Mouse (Mus musculus) kidney, postnatal 0 days (tissue): Measurements from ENCODE around the gene Caprin1. TPM values are rescaled to one million over a fixed set of nuclear protein-coding genes. Genes with fewer than 3 reads are reported as not detected.

Experiments
- ATAC-seq: fragments of 200-750 bp; cut with Nextera tagmentation; replicated peaks from 2 replicates; pipeline ENCODE4 v1.8.0; 2017; ENCODE audit warnings: low read depth, moderate number of reproducible peaks, moderate TSS enrichment, moderate library complexity; ENCODE audit not compliant: low FRiP score
- DNase-seq: peaks from one replicate; pipeline ENCODE4 v3.0.0-alpha.2; 2016; ENCODE audit warnings: low spot score
- H3K27ac ChIP-seq: fragments of 300-500 bp; sonication (generic); 2 replicates; pipeline ENCODE4 v1.5.1; 2014; ENCODE audit warnings: mild to moderate bottlenecking
- H3K27me3 ChIP-seq: fragments of 300-500 bp; sonication (generic); 2 replicates; pipeline ENCODE4 v1.6.1; 2014; ENCODE audit warnings: low read length, mixed read lengths; ENCODE audit not compliant: insufficient read depth
- H3K36me3 ChIP-seq: fragments of 300-500 bp; sonication (generic); 2 replicates; pipeline ENCODE4 v1.6.1; 2014; ENCODE audit warnings: low read length, mixed read lengths; ENCODE audit not compliant: insufficient read depth
- H3K4me1 ChIP-seq: fragments of 300-500 bp; sonication (generic); replicated peaks from 2 replicates; pipeline ENCODE4 v1.6.1; 2014; ENCODE audit warnings: antibody characterized with exemption, low read length, mixed read lengths; ENCODE audit not compliant: insufficient read depth
- H3K4me2 ChIP-seq: fragments of 300-500 bp; sonication (generic); 2 replicates; pipeline ENCODE4 v1.6.1; 2014; ENCODE audit warnings: mild to moderate bottlenecking, low read length, moderate library complexity, mixed read lengths
- H3K4me3 ChIP-seq: fragments of 300-500 bp; sonication (generic); replicated peaks from 2 replicates; pipeline ENCODE4 v1.5.1; 2014; ENCODE audit warnings: low read depth, low read length
- H3K9ac ChIP-seq: fragments of 300-500 bp; sonication (generic); 2 replicates; pipeline ENCODE4 v1.6.1; 2014; ENCODE audit warnings: low read depth, low read length
- H3K9me3 ChIP-seq: fragments of 300-500 bp; sonication (generic); replicated peaks from 2 replicates; pipeline ENCODE4 v1.6.1; 2016; ENCODE audit warnings: low read length, inconsistent platforms, mixed read lengths
- CTCF ChIP-seq: IDR thresholded peaks from 2 replicates; pipeline ENCODE4 v1.5.1; 2016; ENCODE audit warnings: antibody characterized with exemption, low read depth, mild to moderate bottlenecking, moderate library complexity
- WGBS: fragments of 180-500 bp; shearing (Covaris S2); extraction: QIAGEN DNeasy Blood & Tissue Kit; methylation state at CpG from one replicate; pipeline ENCODE4 v1.1.7; 2014; 5-methylcytosine and 5-hydroxymethylcytosine counted together
- polyA plus RNA-seq: library from polyadenylated mRNA; unstranded; fragments of >200 nt; fragmentation: Nextera tagmentation; extraction: Ambion mirVana; gene quantifications from 2 replicates; pipeline ENCODE4 v1.2.1, GENCODE M21; 2015

The Caprin1 gene
- polyA plus RNA-seq, 1 experiment from 2014 or later, result 206 TPM

DNA sequence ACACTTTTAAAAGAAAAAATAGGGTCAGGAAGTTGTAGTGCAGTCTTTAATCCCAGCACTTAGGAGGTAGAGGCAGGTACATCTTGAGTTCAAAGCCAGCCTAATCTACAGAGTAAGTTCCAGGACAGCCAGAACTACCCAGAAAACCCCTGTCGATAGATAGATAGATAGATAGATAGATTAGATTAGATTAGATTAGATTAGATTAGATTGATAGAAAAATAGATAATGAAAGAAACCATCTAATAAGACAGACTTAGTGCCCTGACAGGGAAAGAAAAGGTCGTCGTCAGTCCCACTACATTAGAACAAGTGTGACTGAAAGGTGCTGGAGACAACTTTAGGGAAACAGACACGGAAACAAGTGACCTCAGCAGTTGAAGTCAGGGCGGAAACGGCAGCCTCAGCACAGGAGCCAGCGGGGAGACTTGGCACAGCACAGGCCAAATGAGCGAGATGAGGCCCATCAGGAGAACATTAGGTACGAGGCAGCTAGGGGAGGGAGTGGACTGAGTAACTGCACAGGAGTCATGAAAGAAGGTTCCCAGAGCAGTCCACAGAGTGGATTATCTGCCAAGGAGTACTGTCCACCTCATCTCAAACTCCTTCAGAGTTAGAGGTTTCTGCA, 41.9 kb downstream of the Caprin1 start:
- DNase-seq (no peak), ATAC-seq (no peak)
- no peak overlapping the region for H3K9ac ChIP-seq
- TF ChIP-seq CTCF, result no peak
- H3K27ac ChIP-seq, result no peak overlapping the region
- no peak overlapping the region for H3K4me2 ChIP-seq
- no peaks in the 10 kb centered on the region for H3K9me3 ChIP-seq
- WGBS, result 87% methylated on average over 9 of the region's 9 CpGs
- H3K4me1 ChIP-seq, result no peaks in the 10 kb centered on the region
- no peaks in the 10 kb centered on the region for H3K27me3 ChIP-seq
- peaks cover 9% of the 10 kb centered on the region for H3K36me3 ChIP-seq
- no peak overlapping the region for H3K4me3 ChIP-seq

DNA sequence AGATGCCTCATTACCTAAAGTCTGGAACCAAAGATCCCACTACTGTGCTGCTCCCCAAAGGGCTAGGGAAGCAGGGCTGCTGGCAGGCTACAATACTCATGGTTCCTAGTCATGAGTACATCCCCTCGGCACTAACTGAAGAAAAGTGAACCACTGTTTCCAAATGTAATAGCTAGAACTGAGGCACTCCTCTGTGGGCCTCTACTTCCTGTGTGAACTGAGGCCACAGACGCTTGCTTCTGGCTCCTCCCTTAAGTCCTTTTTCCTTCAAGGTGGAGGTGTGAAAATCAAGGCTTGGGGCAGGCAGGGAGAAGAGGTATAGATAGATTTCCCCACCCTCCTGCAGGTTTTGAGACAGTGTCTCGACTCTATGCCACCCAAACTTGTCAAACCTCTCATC, 42.8 kb downstream of the Caprin1 start:
- DNase-seq (no peak), ATAC-seq (no peak)
- Histone ChIP-seq H3K9me3 (no peaks in the 10 kb centered on the region), H3K4me2 (no peak overlapping the region), H3K9ac (no peak overlapping the region), H3K4me1 (no peaks in the 10 kb centered on the region), H3K27me3 (no peaks in the 10 kb centered on the region), H3K4me3 (no peak overlapping the region), H3K36me3 (peaks cover 14% of the 10 kb centered on the region), H3K27ac (no peak overlapping the region)
- TF ChIP-seq CTCF, result no peak
- 81% methylated on average over 3 of the region's 3 CpGs for WGBS

DNA sequence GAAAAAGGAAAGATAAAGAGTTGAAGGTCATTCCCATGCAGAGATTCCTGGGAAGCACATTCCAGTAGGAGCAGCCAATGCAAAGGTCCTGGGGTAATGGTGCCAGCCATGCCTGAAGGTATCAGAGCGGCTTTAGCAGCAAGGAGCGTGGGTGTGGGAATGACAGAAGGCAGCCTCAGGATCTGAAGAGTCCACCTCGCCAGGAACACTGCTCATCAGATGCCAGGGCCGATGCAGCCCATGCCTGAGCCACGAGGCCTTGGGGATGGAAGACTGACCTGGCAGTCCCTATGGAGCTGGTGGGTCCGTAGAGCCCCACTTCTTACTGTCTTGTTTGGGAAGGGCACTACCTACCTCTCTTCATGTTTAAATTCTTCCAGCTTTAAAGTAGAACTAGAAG, 45.7 kb downstream of the Caprin1 start:
- H3K36me3 ChIP-seq, result peaks cover 25% of the 10 kb centered on the region
- H3K4me3 ChIP-seq, result no peak overlapping the region
- DNase-seq (no peak), ATAC-seq (no peak)
- H3K27me3 ChIP-seq, result no peaks in the 10 kb centered on the region
- no peak overlapping the region for H3K27ac ChIP-seq
- H3K9me3 ChIP-seq, result no peaks in the 10 kb centered on the region
- TF ChIP-seq CTCF, result no peak
- no peak overlapping the region for H3K9ac ChIP-seq
- no peaks in the 10 kb centered on the region for H3K4me1 ChIP-seq
- no peak overlapping the region for H3K4me2 ChIP-seq
- WGBS, result 97% methylated on average over 6 of the region's 6 CpGs

DNA sequence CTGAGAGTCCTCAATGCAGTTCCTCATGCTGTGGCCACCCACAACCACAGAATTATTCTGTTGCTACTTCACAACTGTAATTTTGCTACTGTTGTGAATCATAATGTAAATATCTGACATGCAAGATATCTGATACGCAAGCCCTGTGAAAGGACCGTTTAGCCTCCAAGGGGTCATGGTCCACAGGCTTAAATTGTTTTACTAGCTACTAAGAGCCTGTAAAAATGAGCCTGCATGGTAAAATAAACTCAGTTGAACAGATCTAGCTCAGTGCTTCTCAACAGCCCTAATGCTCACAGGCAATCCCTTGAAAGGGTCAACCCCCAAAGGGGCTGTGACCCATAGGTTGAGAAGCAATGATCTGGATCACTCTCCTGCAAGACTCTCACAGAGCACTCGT, 48.4 kb downstream of the Caprin1 start:
- DNase-seq, result no peak
- 58% methylated on average over 3 of the region's 3 CpGs for WGBS
- ATAC-seq, result no peak
- no peak for TF ChIP-seq CTCF
- H3K9ac ChIP-seq, result no peak overlapping the region
- no peak overlapping the region for H3K4me3 ChIP-seq
- H3K27ac ChIP-seq, result no peak overlapping the region
- H3K4me1 ChIP-seq, result no peaks in the 10 kb centered on the region
- no peaks in the 10 kb centered on the region for H3K27me3 ChIP-seq
- peaks cover 25% of the 10 kb centered on the region for H3K36me3 ChIP-seq
- no peaks in the 10 kb centered on the region for H3K9me3 ChIP-seq
- H3K4me2 ChIP-seq, result no peak overlapping the region

DNA sequence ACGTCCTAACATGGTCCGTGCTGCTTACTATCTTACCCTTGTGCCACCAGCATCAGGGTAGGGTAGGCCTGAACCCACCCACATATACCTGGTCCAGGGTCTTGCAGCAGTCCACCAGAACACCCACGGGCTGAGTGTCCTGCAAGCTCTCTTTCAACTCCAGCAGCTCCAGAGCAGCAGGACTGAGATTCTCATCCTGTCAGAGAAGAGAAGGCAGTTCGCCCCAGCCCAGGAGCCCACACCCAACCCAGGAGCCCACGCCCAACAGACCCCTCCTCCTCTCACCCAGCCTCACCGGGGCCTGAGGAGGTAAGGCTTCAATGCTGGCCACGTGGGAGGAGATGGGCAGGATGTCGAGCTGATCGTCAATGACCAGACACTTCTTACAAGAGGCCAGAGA, 49.6 kb downstream of the Caprin1 start:
- DNase-seq (no peak), ATAC-seq (no peak)
- Histone ChIP-seq H3K4me1 (no peaks in the 10 kb centered on the region), H3K36me3 (peaks cover 25% of the 10 kb centered on the region), H3K9ac (no peak overlapping the region), H3K27me3 (no peaks in the 10 kb centered on the region), H3K27ac (no peak overlapping the region), H3K4me2 (no peak overlapping the region), H3K4me3 (no peak overlapping the region), H3K9me3 (no peaks in the 10 kb centered on the region)
- no peak for TF ChIP-seq CTCF
- 81% methylated on average over 9 of the region's 9 CpGs for WGBS

DNA sequence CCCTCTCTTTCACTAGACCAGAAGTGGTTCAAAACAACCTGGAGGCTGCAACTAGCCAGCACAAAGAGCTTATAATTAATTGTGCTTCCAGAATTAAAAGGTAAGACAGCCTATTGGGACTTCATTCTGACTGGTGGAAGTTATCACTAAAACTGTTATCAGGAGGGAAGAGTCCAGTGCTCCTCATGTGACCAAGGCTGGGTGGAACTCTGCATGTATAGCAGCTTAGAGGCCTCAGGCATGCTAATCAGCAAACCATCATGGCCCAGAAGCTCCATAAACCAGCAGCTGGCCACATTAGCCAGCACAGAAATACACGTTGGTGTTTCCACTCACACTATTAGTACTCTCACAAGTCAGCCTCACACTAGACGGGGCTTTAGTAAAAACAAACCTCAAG, 50.7 kb downstream of the Caprin1 start:
- Histone ChIP-seq H3K9me3 (no peaks in the 10 kb centered on the region), H3K27me3 (no peaks in the 10 kb centered on the region), H3K4me3 (no peak overlapping the region), H3K4me1 (no peaks in the 10 kb centered on the region), H3K9ac (no peak overlapping the region), H3K27ac (no peak overlapping the region), H3K36me3 (peaks cover 20% of the 10 kb centered on the region), H3K4me2 (no peak overlapping the region)
- DNase-seq (no peak), ATAC-seq (no peak)
- no peak for TF ChIP-seq CTCF
- 86% methylated on average over 2 of the region's 2 CpGs for WGBS

DNA sequence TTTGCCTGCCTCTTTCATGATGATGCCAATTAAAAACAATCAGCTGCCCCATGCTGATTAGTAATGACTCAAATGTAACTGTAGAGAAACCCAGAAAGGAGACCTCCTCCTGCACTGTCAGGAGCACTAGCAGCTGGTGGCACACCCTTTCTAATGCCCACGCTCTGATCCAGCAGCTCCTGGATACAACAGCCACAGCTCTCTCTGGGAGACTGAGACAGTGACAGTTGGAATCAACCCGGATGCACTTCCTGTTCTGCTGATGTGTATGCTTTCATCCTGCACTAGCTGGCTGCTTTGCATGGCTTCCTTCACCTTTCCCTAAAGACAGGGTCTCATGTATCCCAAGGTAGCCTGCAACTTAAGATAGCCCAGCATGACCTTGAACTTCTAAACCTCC, 51.4 kb downstream of the Caprin1 start:
- TF ChIP-seq CTCF, result no peak
- no peak for ATAC-seq
- DNase-seq, result no peak
- Histone ChIP-seq H3K9ac (no peak overlapping the region), H3K4me1 (no peaks in the 10 kb centered on the region), H3K27me3 (no peaks in the 10 kb centered on the region), H3K27ac (no peak overlapping the region), H3K9me3 (no peaks in the 10 kb centered on the region), H3K4me3 (no peak overlapping the region), H3K36me3 (peaks cover 18% of the 10 kb centered on the region; the same call in 1 of the 2 replicates), H3K4me2 (no peak overlapping the region)
- 78% methylated on average over 2 of the region's 2 CpGs for WGBS
